Mouse (Mus musculus) embryonic fibroblast, embryonic 13.5 days (primary cell): Measurements from ENCODE around the gene AA986860.

Source experiments
- CTCF ChIP-seq: IDR thresholded peaks from 2 replicates; pipeline ENCODE4 v1.5.1; 2011; ENCODE audit warnings: mild to moderate bottlenecking, control low read depth, low read length, moderate library complexity, borderline replicate concordance; ENCODE audit not compliant: insufficient read depth
- POLR2A ChIP-seq: IDR thresholded peaks from 2 replicates; pipeline ENCODE4 v1.6.1; 2011; ENCODE audit warnings: low read depth, mild to moderate bottlenecking, control low read depth, low read length, moderate library complexity

GRCm38 (mm10) chr1:130714046-130714445 lies 17.7 kb upstream of the AA986860 start:
- TF ChIP-seq CTCF = no peak
- no peak for TF ChIP-seq POLR2A
